Mouse (Mus musculus) B cell, adult 67 days (primary cell): ENCODE measurements around the gene Crip2. TPM values are rescaled to one million over a fixed set of nuclear protein-coding genes. Genes with fewer than 3 reads are reported as not detected.

Source experiments
- total RNA-seq, 2 experiments: library from RNA; stranded (reverse); gene quantifications; 4 replicates each; pipeline ENCODE4 v1.2.4; 2023

Gene Crip2
- 10 to 100 TPM; 10.9 to 12.5 TPM for total RNA-seq

DNA sequence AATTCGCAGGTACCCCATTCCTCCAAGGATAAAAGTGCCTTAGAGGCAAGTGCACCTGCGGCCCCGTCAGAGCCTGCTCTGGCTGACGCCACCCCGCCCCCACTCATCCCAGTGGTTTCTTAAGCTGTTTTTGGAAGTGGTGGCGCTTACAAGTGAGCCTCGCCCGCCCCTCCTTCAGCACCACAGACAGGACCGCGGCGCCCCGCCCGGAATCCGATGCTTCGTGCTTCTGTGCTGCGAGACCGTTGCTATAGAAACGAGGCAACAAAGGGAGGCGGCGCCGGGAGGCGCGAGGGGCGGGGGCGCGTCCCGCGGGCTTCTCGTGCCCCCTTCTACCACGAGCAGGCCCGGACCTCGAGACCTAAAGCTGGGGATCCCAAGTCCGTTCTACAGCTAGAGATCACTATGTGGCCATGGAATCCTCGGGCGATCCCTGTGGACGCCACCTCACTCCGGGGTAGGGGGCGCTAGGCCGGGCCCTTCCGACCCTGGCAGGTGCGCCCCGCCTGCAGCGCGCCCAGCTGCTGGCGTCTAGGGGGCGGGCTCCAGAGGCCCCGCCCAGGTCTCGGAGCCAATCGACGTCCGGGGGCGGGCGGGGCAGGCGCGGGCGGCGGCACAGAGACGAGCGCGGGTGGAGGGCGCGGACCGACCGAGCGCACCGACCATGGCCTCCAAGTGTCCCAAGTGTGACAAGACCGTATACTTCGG, at the start of gene Crip2:
Crip2 (plus strand) TSS at position 329 of the 708 bp plus-strand sequence.

DNA sequence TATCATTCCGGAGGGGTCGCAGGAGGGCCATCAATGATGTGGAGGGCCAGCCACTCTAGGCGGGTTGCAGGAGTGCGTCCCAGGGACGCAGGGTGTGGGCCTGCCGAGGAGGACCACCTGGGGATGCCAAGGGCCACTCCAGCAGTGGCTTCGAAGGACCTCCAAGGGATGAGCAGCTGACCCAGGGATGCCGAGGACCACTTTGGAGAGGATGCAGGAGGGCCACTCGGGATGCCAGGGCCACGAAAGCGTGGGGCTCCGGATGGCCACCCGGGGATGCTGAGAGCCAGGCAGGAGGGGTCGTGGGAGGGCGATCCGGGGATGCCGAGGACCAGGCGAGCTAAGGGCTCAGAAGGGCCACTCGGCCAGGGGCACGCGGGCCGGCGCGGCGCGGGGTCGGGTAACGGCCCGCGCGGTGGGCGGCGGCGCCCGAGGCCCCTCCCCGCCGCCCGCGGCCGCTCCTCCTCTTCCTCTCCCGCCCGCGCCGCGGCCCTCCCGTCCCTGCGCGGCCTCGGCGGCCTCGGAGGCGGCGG, 42.2 kb upstream of the Crip2 start, which contains the start of gene Mta1:
Mta1 (plus strand) TSS at position 530 of the 533 bp plus-strand sequence.

DNA sequence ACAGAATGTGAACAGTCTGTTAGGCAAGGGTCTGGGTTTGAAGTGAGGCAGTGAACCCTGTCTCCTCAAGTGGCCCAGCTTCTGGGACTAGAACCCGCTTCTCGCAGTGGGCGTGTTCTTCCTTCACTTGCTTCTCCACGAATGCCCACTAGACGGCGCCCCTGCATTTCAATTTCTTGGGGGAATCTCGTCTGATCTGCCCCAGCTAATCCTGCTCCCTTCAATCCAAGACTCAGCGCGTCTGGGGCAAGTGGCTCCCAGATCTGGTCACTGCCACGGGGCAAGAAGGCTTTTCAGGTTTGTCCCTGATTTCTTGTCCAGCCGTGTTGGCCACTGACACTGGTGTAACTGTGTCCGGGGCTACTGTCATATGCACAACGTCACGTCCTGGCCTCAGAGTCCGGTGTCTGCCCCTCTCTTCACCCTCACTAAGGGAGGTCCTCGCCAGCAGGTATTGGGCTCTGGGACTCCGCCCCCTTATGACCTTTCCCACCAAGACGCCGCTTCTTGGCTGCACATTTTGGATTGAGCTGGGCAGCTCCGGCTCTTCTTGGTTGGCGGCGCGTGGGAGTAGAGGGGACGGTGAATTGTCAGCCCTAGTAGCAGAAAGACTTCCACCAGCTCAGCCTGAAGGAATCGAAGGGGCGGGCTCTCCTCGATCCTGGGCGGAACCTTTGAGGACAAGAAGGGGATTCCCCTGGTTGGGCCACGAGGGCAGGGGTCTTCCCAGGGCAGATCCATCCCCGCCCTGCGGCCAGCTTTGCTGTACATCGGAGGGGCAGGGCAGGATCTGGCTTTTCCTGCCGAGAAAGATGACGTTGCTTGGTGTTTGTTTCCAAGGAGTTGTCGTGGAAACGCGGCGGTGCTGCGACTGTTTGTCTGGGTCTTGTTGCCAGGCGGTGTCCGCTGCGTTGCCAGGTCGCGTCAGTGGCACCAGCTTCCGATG, 6.3 kb downstream of the Crip2 start, which contains the start of gene Crip1:
Crip1 (plus strand) TSS at position 205 of the 946 bp plus-strand sequence.

DNA sequence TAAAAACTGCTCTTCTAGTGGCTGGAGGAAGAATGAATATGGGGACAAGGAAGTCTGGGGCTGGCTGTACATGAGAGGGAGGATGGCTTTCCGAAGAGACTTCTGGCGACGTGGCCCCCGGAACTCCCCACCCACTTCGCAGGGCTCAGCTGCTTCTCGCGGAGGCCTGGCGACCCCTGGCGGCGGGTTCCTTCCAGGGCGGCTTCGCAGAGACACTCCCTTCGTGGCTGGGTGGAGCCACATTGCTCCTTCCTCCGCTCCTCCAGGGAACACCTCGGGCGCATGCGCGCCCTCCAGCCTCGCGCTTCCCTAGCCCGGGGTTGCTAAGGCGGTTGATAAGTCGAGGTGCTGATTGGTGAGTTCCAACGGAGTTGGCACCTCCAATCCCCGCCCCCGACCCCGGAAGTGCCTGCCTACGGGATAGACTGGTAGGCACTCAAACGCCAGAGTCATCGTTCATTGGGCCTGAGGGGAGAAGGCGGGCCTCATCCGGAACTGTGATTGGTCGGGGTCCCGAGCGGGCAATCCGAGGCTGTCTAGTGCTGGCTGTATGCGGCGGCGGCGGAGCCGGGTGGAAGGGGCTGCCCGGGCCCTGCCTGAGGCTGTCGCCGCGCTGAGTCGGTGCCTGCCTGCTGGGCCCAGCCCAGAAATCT, 16.0 kb downstream of the Crip2 start, which contains the start of gene Tedc1:
Tedc1 (plus strand) TSS at position 535 of the 653 bp plus-strand sequence.

DNA sequence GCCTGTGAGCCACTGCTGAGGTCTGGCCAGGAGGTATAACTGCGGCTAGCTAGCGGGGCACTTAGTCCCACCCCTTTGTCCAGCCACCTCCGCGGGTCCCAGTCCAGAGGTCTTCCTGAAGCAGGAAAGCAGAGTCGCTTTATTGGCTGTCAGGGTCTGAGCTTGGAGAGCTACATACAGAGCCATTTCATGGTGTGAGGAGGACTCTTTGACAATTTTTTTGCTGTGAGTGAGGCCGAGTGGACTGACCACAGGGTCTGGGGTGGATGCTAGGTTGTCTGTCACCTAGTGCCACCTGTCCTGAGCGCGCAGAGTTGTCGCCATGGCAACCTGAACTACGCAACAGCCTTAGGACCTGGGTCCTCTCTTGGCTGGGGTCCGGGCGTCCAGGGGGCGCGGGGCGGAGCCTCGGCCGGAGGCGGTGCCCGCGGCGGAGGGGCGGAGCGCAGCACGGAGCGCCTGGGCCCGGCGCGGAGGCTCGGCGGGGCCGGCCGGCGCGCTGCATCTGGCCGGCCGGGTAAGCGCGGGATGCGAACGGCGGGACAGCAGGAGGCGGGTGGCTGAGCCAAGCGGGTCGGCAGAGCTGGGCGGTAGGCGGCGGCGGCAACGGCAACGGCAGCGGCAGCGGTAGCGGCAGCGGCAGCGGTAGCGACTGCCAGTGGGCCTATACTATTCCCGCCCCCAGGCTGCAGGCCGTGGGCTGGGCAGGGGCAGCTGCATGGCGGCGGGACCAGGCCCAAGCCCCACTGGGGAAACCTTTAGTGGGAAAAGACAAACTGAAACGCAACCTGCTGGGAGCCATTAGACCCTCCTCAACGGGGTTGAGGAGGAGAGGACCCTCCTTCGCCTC, 45.6 kb downstream of the Crip2 start, which contains the start of gene Tmem121:
Tmem121 (plus strand) TSS at position 489 of the 850 bp plus-strand sequence.

Other genes with a start within 250 kb of the Crip2 start
- gene Jag2, start 210.5 kb upstream of the Crip2 start, total RNA-seq: 1 to 10 TPM in 1 of 2 experiments, under 1 TPM in 1; 0.77 to 3.4 TPM
- 10 to 100 TPM; 13.0 to 14.9 TPM for gene Nudt14, start 198.1 kb upstream of the Crip2 start, total RNA-seq
- 10 to 100 TPM; 13.3 to 14.4 TPM for gene Btbd6, start 163.8 kb upstream of the Crip2 start, total RNA-seq
- gene Brf1, start 139.5 kb upstream of the Crip2 start, total RNA-seq: 100 to 1,000 TPM; 167 to 174 TPM
- 10 to 100 TPM; 33.5 to 35.0 TPM for gene Pacs2, start 125.7 kb upstream of the Crip2 start, total RNA-seq
- gene Tex22, start 65.7 kb upstream of the Crip2 start, total RNA-seq: not detected
- gene Mta1, start 42.0 kb upstream of the Crip2 start, total RNA-seq: 10 to 100 TPM; 45.3 to 49.7 TPM
- gene Crip1, start 6.1 kb downstream of the Crip2 start, total RNA-seq: 100 to 1,000 TPM; 571 to 649 TPM
- gene Tedc1, start 16.2 kb downstream of the Crip2 start, total RNA-seq: 10 to 100 TPM; 18.7 to 22.0 TPM
- 1 to 10 TPM; 4.4 to 5.3 TPM for gene Tmem121, start 45.7 kb downstream of the Crip2 start, total RNA-seq